Mouse (Mus musculus) midbrain, embryonic 16.5 days (tissue): ENCODE measurements around the gene Slc16a9. TPM values are rescaled to one million over a fixed set of nuclear protein-coding genes. Genes with fewer than 3 reads are reported as not detected.

ENCODE experiments used
- ATAC-seq: fragments of 200-750 bp; cut with Nextera tagmentation; 2 replicates; pipeline ENCODE4 v1.8.0; 2017; ENCODE audit warnings: moderate TSS enrichment
- H3K27ac ChIP-seq: fragments of 300-500 bp; sonication (generic); 2 replicates; pipeline ENCODE4 v1.5.1; 2014; ENCODE audit warnings: mild to moderate bottlenecking, low read length, mixed read lengths
- H3K27me3 ChIP-seq: fragments of 300-500 bp; sonication (generic); 2 replicates; pipeline ENCODE4 v1.6.1; 2014; ENCODE audit warnings: low read depth, low read length, mixed read lengths; ENCODE audit not compliant: control insufficient read depth, insufficient read depth
- H3K36me3 ChIP-seq: fragments of 300-500 bp; sonication (generic); 2 replicates; pipeline ENCODE4 v1.6.1; 2014; ENCODE audit warnings: mild to moderate bottlenecking, low read length, moderate library complexity, mixed read lengths; ENCODE audit not compliant: control insufficient read depth, insufficient read depth
- H3K4me1 ChIP-seq: fragments of 300-500 bp; sonication (generic); 2 replicates; pipeline ENCODE4 v1.6.1; 2014; ENCODE audit warnings: mild to moderate bottlenecking, low read length, mixed read lengths; ENCODE audit not compliant: control insufficient read depth, insufficient read depth
- H3K4me2 ChIP-seq: fragments of 300-500 bp; sonication (generic); 2 replicates; pipeline ENCODE4 v1.6.1; 2014; ENCODE audit warnings: mild to moderate bottlenecking, low read length, mixed read lengths
- H3K4me3 ChIP-seq: fragments of 300-500 bp; sonication (generic); 2 replicates; pipeline ENCODE4 v1.5.1; 2014; ENCODE audit warnings: low read depth, mild to moderate bottlenecking, low read length, moderate library complexity, mixed read lengths
- H3K9ac ChIP-seq: fragments of 300-500 bp; sonication (generic); 2 replicates; pipeline ENCODE4 v1.6.1; 2014; ENCODE audit warnings: low read depth, low read length, mixed read lengths
- H3K9me3 ChIP-seq: fragments of 300-500 bp; sonication (generic); replicated peaks from 2 replicates; pipeline ENCODE4 v1.6.1; 2014; ENCODE audit warnings: mild to moderate bottlenecking, low read length, mixed read lengths; ENCODE audit not compliant: control insufficient read depth, poor library complexity, severe bottlenecking
- WGBS: fragments of 180-500 bp; shearing (Covaris S2); extraction: QIAGEN DNeasy Blood & Tissue Kit; methylation state at CpG from one replicate; pipeline ENCODE4 v1.1.7; 2014; 5-methylcytosine and 5-hydroxymethylcytosine counted together
- polyA plus RNA-seq: library from polyadenylated mRNA; unstranded; fragments of >200 nt; fragmentation: Nextera tagmentation; extraction: Ambion mirVana; gene quantifications from 2 replicates; pipeline ENCODE4 v1.2.1, GENCODE M21; 2015

The Slc16a9 gene
- polyA plus RNA-seq, 1 experiment from 2014 or later: 1.9 TPM

GRCm38 (mm10) chr10:70237936-70238335 lies 7.0 kb upstream of the Slc16a9 start:
- WGBS: 82% methylated on average over 2 of the region's 2 CpGs

DNA sequence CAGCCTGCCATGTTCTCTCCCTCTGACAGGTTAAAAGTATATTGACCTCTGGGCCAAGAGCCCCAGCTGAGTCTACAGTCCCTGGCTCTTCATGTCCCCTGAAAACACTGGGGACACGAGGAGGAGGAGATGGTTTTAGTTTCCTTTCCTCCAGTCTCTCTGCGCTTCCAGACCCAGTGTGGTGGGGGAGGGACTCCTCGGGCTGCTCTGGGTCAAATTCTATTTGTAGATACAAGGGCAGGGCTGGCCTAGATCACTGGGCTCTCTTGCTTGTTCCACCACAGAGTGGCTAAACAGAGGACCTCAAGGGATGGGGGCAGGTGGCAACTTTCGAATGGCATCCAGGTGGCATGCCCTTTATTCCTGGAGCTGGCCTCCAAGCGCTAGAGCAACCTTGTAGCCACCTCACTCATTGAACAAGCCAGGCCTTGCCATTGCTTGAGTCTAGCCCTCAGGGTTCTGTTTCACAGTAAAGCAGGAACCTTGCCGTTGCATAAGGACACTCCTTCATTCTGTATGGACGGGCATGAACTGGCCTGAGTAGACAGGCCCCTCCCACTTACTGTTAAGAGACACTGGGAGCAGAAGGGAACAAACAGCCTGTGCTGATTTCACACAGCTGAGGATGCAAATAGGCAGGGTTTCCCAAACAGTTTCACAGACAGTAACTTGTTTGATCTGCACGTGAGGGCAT lies 2.0 kb upstream of the Slc16a9 start:
- 0 out of 2 replicates have a peak, but pooled peaks cover 2% of the 10 kb centered on the region for H3K27me3 ChIP-seq
- H3K36me3 ChIP-seq: no peaks in the 10 kb centered on the region
- no peak overlapping the region for H3K4me3 ChIP-seq
- H3K27ac ChIP-seq: no peak overlapping the region
- ATAC-seq: no peak
- H3K9me3 ChIP-seq: no peaks in the 10 kb centered on the region
- 55% methylated on average over 8 of the region's 8 CpGs for WGBS
- no peak overlapping the region for H3K4me2 ChIP-seq
- no peak overlapping the region for H3K9ac ChIP-seq
- peaks cover 11% of the 10 kb centered on the region; the same call in 1 of the 2 replicates for H3K4me1 ChIP-seq

More at GRCm38 (mm10) chr10:70237936-70238335, 7.0 kb upstream of the Slc16a9 start:
- Histone ChIP-seq H3K4me3 (no peak overlapping the region), H3K4me2 (no peak overlapping the region), H3K4me1 (no peaks in the 10 kb centered on the region), H3K9ac (no peak overlapping the region), H3K36me3 (no peaks in the 10 kb centered on the region), H3K27ac (no peak overlapping the region), H3K9me3 (no peaks in the 10 kb centered on the region), H3K27me3 (no peaks in the 10 kb centered on the region)
- ATAC-seq: no peak

GRCm38 (mm10) chr10:70245559-70245945 lies 652 bp downstream of the Slc16a9 start:
- Histone ChIP-seq H3K9ac (peak overlapping the region; percentile 74), H3K4me1 (peaks cover 11% of the 10 kb centered on the region; the same call in 1 of the 2 replicates), H3K4me3 (peak overlapping the region; percentile 71), H3K27ac (no peak overlapping the region), H3K27me3 (0 out of 2 replicates have a peak, but pooled peaks cover 2% of the 10 kb centered on the region), H3K4me2 (peak overlapping the region; percentile 97), H3K36me3 (no peaks in the 10 kb centered on the region), H3K9me3 (no peaks in the 10 kb centered on the region)
- under 1% methylated on average over 16 of the region's 16 CpGs for WGBS
- peak; percentile 49 for ATAC-seq

GRCm38 (mm10) chr10:70246076-70246475 lies 1.2 kb downstream of the Slc16a9 start:
- 36% methylated on average over 9 of the region's 9 CpGs for WGBS
- Histone ChIP-seq H3K36me3 (no peaks in the 10 kb centered on the region), H3K9me3 (no peaks in the 10 kb centered on the region), H3K4me2 (peak overlapping the region; percentile 97), H3K4me3 (peak overlapping the region; percentile 71; the same call in 1 of the 2 replicates), H3K27ac (no peak overlapping the region), H3K4me1 (peaks cover 11% of the 10 kb centered on the region; the same call in 1 of the 2 replicates), H3K27me3 (0 out of 2 replicates have a peak, but pooled peaks cover 2% of the 10 kb centered on the region), H3K9ac (no peak overlapping the region)
- ATAC-seq: no peak

GRCm38 (mm10) chr10:70250354-70250753 lies 5.5 kb downstream of the Slc16a9 start:
- Histone ChIP-seq H3K4me2 (no peak overlapping the region), H3K36me3 (no peaks in the 10 kb centered on the region), H3K4me3 (no peak overlapping the region), H3K9me3 (no peaks in the 10 kb centered on the region), H3K27ac (no peak overlapping the region), H3K9ac (no peak overlapping the region), H3K27me3 (0 out of 2 replicates have a peak, but pooled peaks cover 2% of the 10 kb centered on the region), H3K4me1 (peaks cover 7% of the 10 kb centered on the region; the same call in 1 of the 2 replicates)
- 81% methylated on average over 4 of the region's 4 CpGs for WGBS
- ATAC-seq: no peak

DNA sequence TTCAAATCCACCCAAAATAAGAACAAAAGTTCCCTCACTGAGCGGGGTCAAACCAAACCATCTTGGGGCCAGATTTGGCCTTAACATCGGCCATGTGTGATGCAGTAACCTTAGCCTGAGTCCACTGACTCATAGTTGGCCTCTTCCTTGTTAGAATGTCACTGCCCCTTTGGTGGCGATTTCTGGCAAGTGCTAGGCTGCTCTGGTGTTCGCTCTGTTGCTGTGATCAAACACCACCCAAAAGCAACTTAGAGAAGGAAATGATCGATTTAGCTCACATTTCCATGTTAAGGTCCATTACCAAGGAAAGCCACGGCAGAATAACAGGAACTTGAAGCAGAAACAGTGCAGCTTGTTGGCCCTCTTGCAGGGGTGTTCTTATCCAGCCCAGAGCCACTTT lies 5.9 kb downstream of the Slc16a9 start:
- no peak for ATAC-seq
- H3K9me3 ChIP-seq: no peaks in the 10 kb centered on the region
- H3K36me3 ChIP-seq: no peaks in the 10 kb centered on the region
- H3K4me3 ChIP-seq: no peak overlapping the region
- no peak overlapping the region for H3K9ac ChIP-seq
- H3K4me1 ChIP-seq: peaks cover 4% of the 10 kb centered on the region; the same call in 1 of the 2 replicates
- no peak overlapping the region for H3K27ac ChIP-seq
- H3K27me3 ChIP-seq: 0 out of 2 replicates have a peak, but pooled peaks cover 2% of the 10 kb centered on the region
- H3K4me2 ChIP-seq: no peak overlapping the region
- 90% methylated on average over 6 of the region's 6 CpGs for WGBS

- Histone ChIP-seq H3K4me3 (no peak overlapping the region), H3K4me1 (no peaks in the 10 kb centered on the region), H3K27ac (no peak overlapping the region), H3K9me3 (no peaks in the 10 kb centered on the region), H3K27me3 (no peaks in the 10 kb centered on the region), H3K9ac (no peak overlapping the region), H3K4me2 (no peak overlapping the region), H3K36me3 (no peaks in the 10 kb centered on the region)
- 77% methylated on average over 4 of the region's 4 CpGs for WGBS
- no peak for ATAC-seq
Measured at GRCm38 (mm10) chr10:70254666-70255065, 9.8 kb downstream of the Slc16a9 start.

DNA sequence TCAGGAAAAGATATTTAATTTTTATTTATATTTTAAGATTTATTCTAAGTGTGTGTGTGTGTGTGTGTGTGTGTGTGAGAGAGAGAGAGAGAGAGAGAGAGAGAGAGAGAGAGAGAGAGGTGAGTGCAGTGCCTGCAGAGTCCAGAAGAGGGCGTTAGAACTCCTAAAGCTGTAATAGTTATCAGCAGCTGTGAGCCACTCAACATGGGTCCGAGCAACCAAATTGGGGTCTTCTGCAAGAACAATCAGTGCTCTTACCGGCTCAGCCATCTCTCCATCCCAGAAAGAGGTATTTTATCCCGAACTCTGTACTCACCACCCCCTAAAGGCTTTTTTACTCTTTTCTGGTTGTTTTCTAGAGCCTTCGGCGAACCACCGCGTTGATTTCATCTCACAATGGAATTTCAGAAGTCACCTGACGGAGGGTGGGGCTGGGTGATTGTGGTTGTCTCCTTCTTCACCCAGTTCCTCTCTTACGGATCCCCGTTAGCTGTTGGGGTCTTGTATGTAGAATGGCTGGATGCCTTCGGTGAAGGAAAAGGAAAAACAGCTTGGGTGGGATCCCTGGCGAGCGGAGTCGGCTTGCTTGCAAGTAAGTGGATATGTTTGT lies 10.8 kb downstream of the Slc16a9 start:
- no peak overlapping the region for H3K9ac ChIP-seq
- no peaks in the 10 kb centered on the region for H3K36me3 ChIP-seq
- no peaks in the 10 kb centered on the region for H3K27me3 ChIP-seq
- no peak overlapping the region for H3K4me3 ChIP-seq
- H3K9me3 ChIP-seq: no peaks in the 10 kb centered on the region
- H3K4me1 ChIP-seq: no peaks in the 10 kb centered on the region
- no peak for ATAC-seq
- no peak overlapping the region for H3K4me2 ChIP-seq
- 92% methylated on average over 15 of the region's 15 CpGs for WGBS
- no peak overlapping the region for H3K27ac ChIP-seq

- no peaks in the 10 kb centered on the region for H3K27me3 ChIP-seq
- H3K4me2 ChIP-seq: no peak overlapping the region
- 90% methylated on average over 4 of the region's 4 CpGs for WGBS
- H3K4me3 ChIP-seq: no peak overlapping the region
- no peaks in the 10 kb centered on the region for H3K36me3 ChIP-seq
- no peaks in the 10 kb centered on the region for H3K9me3 ChIP-seq
- ATAC-seq: no peak
- H3K9ac ChIP-seq: no peak overlapping the region
- no peaks in the 10 kb centered on the region for H3K4me1 ChIP-seq
- no peak overlapping the region for H3K27ac ChIP-seq
Measured at GRCm38 (mm10) chr10:70257029-70257428, 12.1 kb downstream of the Slc16a9 start.
